ENCODE assay signal across 8 mouse cellular contexts in the genomic region with DNA sequence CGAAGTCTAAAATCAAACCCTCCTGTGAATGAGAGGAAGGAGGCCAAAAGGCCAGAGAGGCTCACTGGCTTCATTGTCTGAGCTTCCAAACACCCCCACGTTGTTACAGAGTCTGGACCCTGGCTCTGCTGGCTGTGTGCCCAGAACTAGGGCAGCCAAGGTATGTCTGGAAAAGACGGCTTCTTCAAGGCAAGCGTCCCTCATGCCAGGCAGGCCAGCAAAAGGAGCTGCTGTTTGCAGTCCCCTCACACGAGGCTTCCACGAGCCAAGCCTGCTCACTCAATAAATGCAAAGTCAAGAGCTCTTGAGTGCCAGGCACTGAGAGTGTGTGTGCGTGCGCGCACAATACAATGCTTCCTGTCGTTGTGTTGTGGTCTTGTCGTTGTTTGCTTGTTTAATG.
DNase-seq lines count a peak whose midpoint lies in the region; ATAC-seq lines count a peak whose summit lies in the region.

No protein-coding gene starts in this region.

- peaks cover 25% of the 10 kb centered on the region for H3K4me1 ChIP-seq in lung, embryonic 15.5 days

- DNase-seq in cerebellum, adult 8-10 months = peak; percentile 1
- no peak for DNase-seq in cerebellum, postnatal 36 days
- peak; percentile 53 for DNase-seq in ovary, adult 18-20 months (ENCODE audit: low spot score)
- DNase-seq in ovary, postnatal 10 days (ENCODE audit: low spot score) = no peak
- peak; percentile 72 for DNase-seq in heart, postnatal 4 days
- DNase-seq in urinary bladder, postnatal 25 days (ENCODE audit: low spot score) = no peak

- no peak overlapping the region for H3K4me2 ChIP-seq in lung, embryonic 15.5 days

- ATAC-seq in lung, embryonic 15.5 days (ENCODE audit: borderline replicate concordance, extremely low read depth, low FRiP score, low TSS enrichment) = peak; percentile 73
- ATAC-seq in monocyte, adult 5-6 weeks (replicated peaks; ENCODE audit: insufficient number of reproducible peaks, low FRiP score, low TSS enrichment, poor library complexity, severe bottlenecking) = no peak

- H3K9me3 ChIP-seq in lung, embryonic 15.5 days = no peaks in the 10 kb centered on the region

- H3K9ac ChIP-seq in lung, embryonic 15.5 days = no peak overlapping the region

- peak overlapping the region; percentile 76 for H3K27ac ChIP-seq in lung, embryonic 15.5 days

- peaks cover 13% of the 10 kb centered on the region for H3K36me3 ChIP-seq in lung, embryonic 15.5 days

- no peak overlapping the region for H3K4me3 ChIP-seq in lung, embryonic 15.5 days

- 21% methylated on average over 11 of the region's 11 CpGs for WGBS in lung, embryonic 15.5 days

- H3K27me3 ChIP-seq in lung, embryonic 15.5 days = no peaks in the 10 kb centered on the region

Comparison
In these comparisons a context has a peak if more than half of its experiments do, and no peak if none do; other contexts are left out.
1. DNase-seq: peak in cerebellum, adult 8-10 months (single experiment), ovary, adult 18-20 months (single experiment) and heart, postnatal 4 days (single experiment); none in cerebellum, postnatal 36 days (0 of 2), ovary, postnatal 10 days (single experiment) and urinary bladder, postnatal 25 days (single experiment).